Mouse (Mus musculus) midbrain, postnatal 0 days (tissue): ENCODE results near the gene Prdm12. TPM values are rescaled to one million over a fixed set of nuclear protein-coding genes. Genes with fewer than 3 reads are reported as not detected.
A peak's percentile ranks its signal among the peaks of the same experiment; 100 is the strongest.

ENCODE experiments used
- ATAC-seq: fragments of 200-750 bp; cut with Nextera tagmentation; 2 replicates; pipeline ENCODE4 v1.8.0; 2017; ENCODE audit warnings: moderate number of reproducible peaks, mild to moderate bottlenecking, moderate TSS enrichment, moderate library complexity; ENCODE audit not compliant: low FRiP score
- DNase-seq: peaks from one replicate; pipeline ENCODE4 v3.0.0-alpha.2; 2015; ENCODE audit warnings: low spot score
- H3K27ac ChIP-seq: fragments of 300-500 bp; sonication (generic); 2 replicates; pipeline ENCODE4 v1.5.1; 2014; ENCODE audit warnings: low read depth, mild to moderate bottlenecking, low read length, mixed read lengths
- H3K27me3 ChIP-seq: fragments of 300-500 bp; sonication (generic); 2 replicates; pipeline ENCODE4 v1.6.1; 2014; ENCODE audit warnings: low read length, control low read depth, mixed read lengths; ENCODE audit not compliant: insufficient read depth
- H3K36me3 ChIP-seq: fragments of 300-500 bp; sonication (generic); 2 replicates; pipeline ENCODE4 v1.6.1; 2014; ENCODE audit warnings: low read length, control low read depth, mixed read lengths; ENCODE audit not compliant: insufficient read depth
- H3K4me1 ChIP-seq: fragments of 300-500 bp; sonication (generic); 2 replicates; pipeline ENCODE4 v1.6.1; 2014; ENCODE audit warnings: mild to moderate bottlenecking, control low read depth, antibody characterized with exemption, low read length, mixed read lengths; ENCODE audit not compliant: insufficient read depth
- H3K4me2 ChIP-seq: fragments of 300-500 bp; sonication (generic); 2 replicates; pipeline ENCODE4 v1.6.1; 2014; ENCODE audit warnings: low read depth, mild to moderate bottlenecking, low read length, mixed read lengths; ENCODE audit not compliant: poor library complexity, severe bottlenecking
- H3K4me3 ChIP-seq: fragments of 300-500 bp; sonication (generic); 2 replicates; pipeline ENCODE4 v1.5.1; 2014; ENCODE audit warnings: low read depth, mild to moderate bottlenecking, low read length, moderate library complexity
- H3K9ac ChIP-seq: fragments of 300-500 bp; sonication (generic); replicated peaks from 2 replicates; pipeline ENCODE4 v1.6.1; 2014; ENCODE audit warnings: mild to moderate bottlenecking, low read length, moderate library complexity, mixed read lengths; ENCODE audit not compliant: poor library complexity, severe bottlenecking
- H3K9me3 ChIP-seq: fragments of 300-500 bp; sonication (generic); 2 replicates; pipeline ENCODE4 v1.6.1; 2016; ENCODE audit warnings: low read length, control low read depth
- CTCF ChIP-seq: IDR thresholded peaks from 2 replicates; pipeline ENCODE4 v1.5.1; 2016; ENCODE audit warnings: antibody characterized with exemption, mild to moderate bottlenecking
- WGBS: fragments of 180-500 bp; shearing (Covaris S2); extraction: QIAGEN DNeasy Blood & Tissue Kit; methylation state at CpG from one replicate; pipeline ENCODE4 v1.1.7; 2014; 5-methylcytosine and 5-hydroxymethylcytosine counted together
- polyA plus RNA-seq: library from polyadenylated mRNA; unstranded; fragments of >200 nt; fragmentation: Nextera tagmentation; extraction: Ambion mirVana; gene quantifications from 2 replicates; pipeline ENCODE4 v1.2.1, GENCODE M21; 2015
- total RNA-seq: library from RNA; depleted of rRNA; stranded (reverse); fragments of >200 nt; gene quantifications from 2 replicates; pipeline ENCODE4 v1.2.3, GENCODE M21; 2014

Gene Prdm12
- total and polyA plus RNA-seq, 2 experiments from 2014 or later: 0.99 to 2.4 TPM

DNA sequence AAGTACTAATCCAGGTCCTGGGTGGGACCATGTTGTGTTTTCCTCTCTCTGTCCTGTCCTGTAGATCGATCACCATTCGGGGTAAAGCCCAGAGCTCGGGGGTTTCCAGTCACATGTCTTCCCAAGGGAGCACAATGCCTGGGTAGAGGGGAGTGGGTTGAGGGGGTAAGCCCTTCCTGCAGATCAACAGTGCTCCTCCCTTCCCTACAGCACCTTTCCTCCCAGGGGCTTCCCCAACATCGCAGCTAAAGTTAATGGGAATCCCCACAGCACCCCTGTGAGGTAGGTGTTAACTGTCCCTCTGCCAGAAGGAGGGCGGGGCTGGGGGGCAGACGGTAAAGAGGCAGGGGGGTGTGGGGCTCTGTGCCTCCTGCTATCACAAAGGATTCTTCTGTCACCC lies 27.2 kb upstream of the Prdm12 start:
- no peak overlapping the region for H3K4me3 ChIP-seq
- no peak overlapping the region for H3K9ac ChIP-seq
- ATAC-seq: no peak
- no peaks in the 10 kb centered on the region for H3K27me3 ChIP-seq
- WGBS: 85% methylated on average over 6 of the region's 6 CpGs
- no peak overlapping the region for H3K4me2 ChIP-seq
- no peak for DNase-seq
- no peak overlapping the region for H3K27ac ChIP-seq
- H3K9me3 ChIP-seq: no peaks in the 10 kb centered on the region
- H3K36me3 ChIP-seq: peaks cover 79% of the 10 kb centered on the region
- TF ChIP-seq CTCF: no peak
- no peaks in the 10 kb centered on the region for H3K4me1 ChIP-seq

- DNase-seq: no peak
- ATAC-seq: no peak
- no peak overlapping the region for H3K9ac ChIP-seq
- H3K4me2 ChIP-seq: no peak overlapping the region
- H3K36me3 ChIP-seq: peaks cover 71% of the 10 kb centered on the region
- no peak overlapping the region for H3K4me3 ChIP-seq
- H3K27me3 ChIP-seq: no peaks in the 10 kb centered on the region
- H3K9me3 ChIP-seq: no peaks in the 10 kb centered on the region
- WGBS: 87% methylated on average over 7 of the region's 7 CpGs
- TF ChIP-seq CTCF: no peak
- H3K4me1 ChIP-seq: no peaks in the 10 kb centered on the region
- H3K27ac ChIP-seq: no peak overlapping the region
These were observed 26.1 kb upstream of the Prdm12 start for GRCm38 (mm10) chr2:31613781-31614180.

DNA sequence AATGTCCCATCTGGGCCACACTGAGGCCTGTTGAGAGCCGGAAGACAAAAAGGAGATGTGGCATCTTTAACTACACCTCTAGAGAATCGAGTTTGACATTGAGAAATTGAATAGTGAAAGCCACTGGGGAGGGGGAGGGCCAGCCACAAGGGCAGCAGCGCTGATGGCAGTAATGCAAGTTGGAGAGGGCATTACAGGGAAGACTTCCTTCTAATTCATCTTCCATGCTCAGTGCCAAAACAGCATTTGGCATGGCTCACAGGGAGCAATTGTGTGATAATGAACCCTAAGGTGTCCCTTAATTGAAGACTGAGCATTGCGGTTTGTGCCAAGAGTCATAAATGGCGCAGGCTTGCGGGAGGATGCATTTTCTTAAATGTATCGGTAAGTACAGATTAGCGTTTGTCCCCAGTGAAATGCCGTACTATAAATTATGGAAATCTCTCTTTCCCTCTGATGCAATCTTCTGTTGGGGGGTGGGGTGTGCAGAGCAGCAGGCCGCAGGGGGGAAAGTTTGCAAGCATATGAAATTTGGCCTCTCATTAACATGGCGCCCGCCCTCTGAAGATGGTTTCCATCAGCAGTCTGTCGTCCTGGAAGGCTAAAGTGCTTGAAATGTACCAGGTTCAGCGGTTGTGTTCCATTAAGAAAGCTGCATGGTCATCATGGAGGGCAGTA lies 21.2 kb upstream of the Prdm12 start:
- H3K4me3 ChIP-seq: no peak overlapping the region
- no peaks in the 10 kb centered on the region for H3K27me3 ChIP-seq
- peaks cover 27% of the 10 kb centered on the region for H3K36me3 ChIP-seq
- no peak overlapping the region for H3K4me2 ChIP-seq
- 66% methylated on average over 14 of the region's 14 CpGs for WGBS
- no peaks in the 10 kb centered on the region for H3K9me3 ChIP-seq
- H3K27ac ChIP-seq: no peak overlapping the region
- ATAC-seq: no peak
- H3K4me1 ChIP-seq: no peaks in the 10 kb centered on the region
- H3K9ac ChIP-seq: no peak overlapping the region
- no peak for TF ChIP-seq CTCF
- peak; percentile 54 for DNase-seq

DNA sequence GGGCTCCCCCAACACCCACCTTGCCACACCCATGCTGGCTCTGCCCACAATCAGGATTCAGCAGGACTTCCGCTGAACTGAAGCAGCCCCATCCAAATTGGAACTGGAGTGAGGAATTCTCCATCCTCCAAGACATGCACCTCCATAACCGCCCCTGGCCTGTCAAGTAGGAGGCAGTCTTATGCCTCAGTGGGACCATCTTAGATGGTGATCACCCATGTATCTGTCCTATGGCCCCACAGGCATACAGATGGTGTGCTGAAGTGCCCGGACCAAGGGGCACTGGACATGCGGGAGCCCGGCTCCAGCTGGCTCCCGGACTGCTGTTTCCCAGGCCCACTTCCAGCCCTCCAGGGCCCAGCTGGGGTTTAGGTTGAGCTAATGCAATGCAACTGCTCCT lies 20.6 kb upstream of the Prdm12 start:
- H3K27me3 ChIP-seq: no peaks in the 10 kb centered on the region
- no peaks in the 10 kb centered on the region for H3K4me1 ChIP-seq
- 92% methylated on average over 6 of the region's 6 CpGs for WGBS
- no peaks in the 10 kb centered on the region for H3K9me3 ChIP-seq
- peaks cover 21% of the 10 kb centered on the region for H3K36me3 ChIP-seq
- ATAC-seq (no peak), DNase-seq (no peak)
- H3K9ac ChIP-seq: no peak overlapping the region
- no peak overlapping the region for H3K4me3 ChIP-seq
- no peak for TF ChIP-seq CTCF
- H3K4me2 ChIP-seq: no peak overlapping the region
- no peak overlapping the region for H3K27ac ChIP-seq

DNA sequence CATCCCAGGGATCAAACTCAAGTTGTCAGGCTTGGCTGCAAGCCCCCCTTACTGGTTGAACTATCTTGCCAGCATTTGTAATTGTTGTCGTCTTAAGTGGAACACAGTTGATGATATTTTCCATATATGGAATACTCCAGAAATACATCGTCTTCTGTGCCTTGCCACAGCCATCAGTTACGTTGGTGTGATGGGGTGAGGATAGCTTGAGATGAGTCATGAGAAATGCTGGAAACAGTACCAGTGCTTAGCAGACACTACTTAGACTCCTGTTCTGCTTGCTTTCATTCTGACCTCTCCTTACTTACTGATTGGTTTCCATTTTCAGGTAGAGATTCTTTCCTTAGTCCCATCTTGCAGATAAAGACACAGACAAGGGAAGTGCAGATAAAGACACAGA lies 6.3 kb upstream of the Prdm12 start:
- Histone ChIP-seq H3K27ac (no peak overlapping the region), H3K4me1 (peaks cover 17% of the 10 kb centered on the region), H3K4me2 (no peak overlapping the region), H3K9me3 (no peaks in the 10 kb centered on the region), H3K9ac (no peak overlapping the region), H3K27me3 (peaks cover 48% of the 10 kb centered on the region), H3K36me3 (no peaks in the 10 kb centered on the region), H3K4me3 (no peak overlapping the region)
- no peak for TF ChIP-seq CTCF
- 87% methylated on average over 3 of the region's 3 CpGs for WGBS
- no peak for DNase-seq
- ATAC-seq: no peak

DNA sequence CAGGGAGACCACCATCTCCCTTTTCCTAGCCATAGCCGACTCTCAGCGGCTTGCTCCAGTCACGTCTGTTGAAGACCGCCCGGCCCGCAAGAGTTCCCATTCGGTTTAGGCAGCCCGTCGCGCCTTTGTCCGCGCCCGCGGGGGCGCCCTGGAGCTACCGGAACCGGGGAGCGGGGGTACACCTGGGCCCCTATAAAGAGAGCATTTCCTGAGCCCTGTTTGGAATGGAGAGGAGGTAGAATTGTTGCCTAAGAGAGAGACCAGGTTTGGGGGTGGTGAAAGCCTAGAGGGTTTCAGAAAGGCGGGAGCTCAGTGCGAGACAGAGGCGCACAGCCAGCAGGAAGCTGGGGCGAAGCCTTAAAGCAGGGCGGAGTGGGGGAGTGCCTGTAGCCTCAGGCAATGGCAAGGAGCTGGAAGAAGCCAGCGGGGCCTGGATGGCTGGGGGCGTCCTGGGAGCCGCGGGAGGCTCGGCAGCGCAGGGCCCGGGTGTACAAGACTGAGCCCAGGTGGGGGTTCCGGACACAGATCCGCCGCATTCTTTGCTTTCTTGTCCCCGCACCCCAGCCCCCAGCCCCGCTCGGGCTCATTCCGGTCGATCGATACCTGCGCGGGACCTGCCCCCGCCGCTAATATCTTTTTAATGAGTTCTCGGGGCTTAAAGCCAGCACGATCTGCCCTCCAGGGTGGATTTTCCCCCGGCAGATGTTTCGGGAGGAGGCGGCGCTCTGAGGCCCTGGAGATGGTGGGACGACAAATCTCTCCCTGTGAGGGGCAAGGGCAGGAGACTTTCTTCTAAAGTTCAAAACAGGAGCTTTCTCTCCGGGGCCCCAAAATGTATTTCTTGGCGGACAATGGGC lies 4.3 kb upstream of the Prdm12 start:
- Histone ChIP-seq H3K9me3 (no peaks in the 10 kb centered on the region), H3K4me2 (peak overlapping the region; percentile 26; the same call in 1 of the 2 replicates), H3K9ac (no peak overlapping the region), H3K36me3 (no peaks in the 10 kb centered on the region), H3K27me3 (peaks cover 62% of the 10 kb centered on the region), H3K4me1 (peaks cover 17% of the 10 kb centered on the region), H3K27ac (no peak overlapping the region), H3K4me3 (peak overlapping the region; percentile 15; the same call in 1 of the 2 replicates)
- WGBS: under 1% methylated on average over 52 of the region's 52 CpGs
- ATAC-seq (no peak), DNase-seq (no peak)
- no peak for TF ChIP-seq CTCF
